Mouse (Mus musculus) heart, embryonic 13.5 days (tissue): Measurements from ENCODE around the gene Nek9. TPM values are rescaled to one million over a fixed set of nuclear protein-coding genes. Genes with fewer than 3 reads are reported as not detected.

ENCODE experiments used
- ATAC-seq: fragments of 200-750 bp; cut with Nextera tagmentation; 2 replicates; pipeline ENCODE4 v1.8.0; 2017; ENCODE audit warnings: moderate TSS enrichment; ENCODE audit not compliant: insufficient number of reproducible peaks, low FRiP score, low TSS enrichment; ENCODE audit errors: extremely low read depth
- H3K27ac ChIP-seq: fragments of 300-500 bp; sonication (generic); replicated peaks from 2 replicates; pipeline ENCODE4 v1.5.1; 2015; ENCODE audit warnings: moderate library complexity, mild to moderate bottlenecking, inconsistent platforms
- H3K27me3 ChIP-seq: fragments of 300-500 bp; sonication (generic); replicated peaks from 2 replicates; pipeline ENCODE4 v1.6.1; 2015; ENCODE audit warnings: mild to moderate bottlenecking, inconsistent platforms
- H3K36me3 ChIP-seq: fragments of 300-500 bp; sonication (generic); 2 replicates; pipeline ENCODE4 v1.6.1; 2015; ENCODE audit warnings: mild to moderate bottlenecking, inconsistent platforms
- H3K4me1 ChIP-seq: fragments of 300-500 bp; sonication (generic); 2 replicates; pipeline ENCODE4 v1.6.1; 2015; ENCODE audit warnings: inconsistent platforms
- H3K4me2 ChIP-seq: fragments of 300-500 bp; sonication (generic); 2 replicates; pipeline ENCODE4 v1.6.1; 2015; ENCODE audit warnings: inconsistent platforms, mild to moderate bottlenecking, moderate library complexity
- H3K4me3 ChIP-seq: fragments of 300-500 bp; sonication (generic); 2 replicates; pipeline ENCODE4 v1.5.1; 2015; ENCODE audit warnings: moderate library complexity, mild to moderate bottlenecking, inconsistent platforms
- H3K9ac ChIP-seq: fragments of 300-500 bp; sonication (generic); 2 replicates; pipeline ENCODE4 v1.6.1; 2015; ENCODE audit warnings: inconsistent platforms, mild to moderate bottlenecking, moderate library complexity
- H3K9me3 ChIP-seq: fragments of 300-500 bp; sonication (generic); 2 replicates; pipeline ENCODE4 v1.6.1; 2016; ENCODE audit warnings: inconsistent platforms
- WGBS: fragments of 180-500 bp; shearing (Covaris S2); methylation state at CpG from one replicate; pipeline ENCODE4 v1.1.7; 2015; ENCODE audit warnings: mixed read lengths; 5-methylcytosine and 5-hydroxymethylcytosine counted together
- polyA plus RNA-seq: library from polyadenylated mRNA; unstranded; fragments of >200 nt; fragmentation: Nextera tagmentation; extraction: Ambion mirVana; gene quantifications from 2 replicates; pipeline ENCODE4 v1.2.1, GENCODE M21; 2015

The Nek9 gene
- polyA plus RNA-seq, 1 experiment from 2014 or later, result 19.2 TPM

DNA sequence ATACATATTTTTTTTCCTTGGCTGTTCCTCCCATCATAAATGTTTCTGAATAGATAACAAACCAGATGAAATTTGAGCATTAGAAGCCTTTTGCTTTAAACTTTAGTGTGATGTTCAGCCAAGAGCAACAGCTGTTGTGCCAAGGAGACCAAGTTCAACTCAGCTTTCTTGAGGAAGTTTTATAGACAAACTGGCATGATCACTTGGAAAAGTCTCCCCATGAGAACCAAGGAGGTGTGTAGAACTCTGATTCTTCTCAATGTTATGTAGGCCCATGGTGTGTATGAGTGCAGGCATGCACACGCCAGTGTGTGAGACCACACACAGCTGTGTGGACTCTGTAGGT lies 40.4 kb downstream of the Nek9 start:
- peaks cover 16% of the 10 kb centered on the region for H3K4me1 ChIP-seq
- H3K27ac ChIP-seq, result no peak overlapping the region
- no peak overlapping the region for H3K4me3 ChIP-seq
- no peak overlapping the region for H3K4me2 ChIP-seq
- peaks cover 12% of the 10 kb centered on the region for H3K9me3 ChIP-seq
- WGBS, result 76% methylated on average over 1 of the region's 1 CpGs
- H3K9ac ChIP-seq, result no peak overlapping the region
- ATAC-seq, result no peak
- H3K36me3 ChIP-seq, result peaks cover 54% of the 10 kb centered on the region
- no peaks in the 10 kb centered on the region for H3K27me3 ChIP-seq

DNA sequence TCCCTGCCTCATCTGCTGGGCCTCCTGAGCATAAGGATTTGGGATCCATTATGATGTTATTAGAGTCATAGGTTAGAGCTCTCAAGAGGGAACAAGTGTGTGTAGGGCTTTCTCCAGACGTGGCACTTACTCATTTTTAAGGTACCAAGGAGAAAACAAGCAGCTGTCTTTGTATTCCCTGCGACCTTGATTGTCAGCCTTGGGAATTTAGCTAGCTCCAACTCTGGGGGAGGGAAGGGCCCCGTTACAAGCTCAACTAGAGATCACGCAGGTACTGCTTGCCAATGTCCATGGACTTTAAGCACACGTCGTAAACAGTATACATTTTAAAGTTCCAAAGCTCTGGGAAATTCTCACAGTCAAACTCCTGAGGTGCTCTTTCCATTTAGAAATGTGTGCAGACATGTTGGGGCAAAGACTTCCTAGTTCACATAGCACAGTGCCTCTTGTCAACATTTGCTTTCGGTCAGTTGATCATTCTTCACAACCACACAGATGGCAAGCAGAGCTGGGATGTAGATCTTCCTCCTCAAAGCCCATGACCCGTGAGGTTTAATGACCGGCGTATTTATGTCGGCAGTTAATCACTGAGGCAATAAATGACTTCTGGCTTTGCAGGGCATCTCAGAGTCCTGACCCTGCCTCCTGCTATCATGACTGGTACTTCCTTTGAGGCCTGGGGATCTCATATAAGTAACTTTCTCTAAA lies 40.9 kb downstream of the Nek9 start:
- no peak for ATAC-seq
- WGBS, result 79% methylated on average over 11 of the region's 11 CpGs
- Histone ChIP-seq H3K4me1 (peaks cover 16% of the 10 kb centered on the region), H3K27ac (0 out of 2 replicates have a peak overlapping the region, but pooled peaks have one; percentile 24), H3K9me3 (peaks cover 18% of the 10 kb centered on the region), H3K9ac (no peak overlapping the region), H3K27me3 (no peaks in the 10 kb centered on the region), H3K4me3 (no peak overlapping the region), H3K4me2 (no peak overlapping the region), H3K36me3 (peaks cover 49% of the 10 kb centered on the region)

DNA sequence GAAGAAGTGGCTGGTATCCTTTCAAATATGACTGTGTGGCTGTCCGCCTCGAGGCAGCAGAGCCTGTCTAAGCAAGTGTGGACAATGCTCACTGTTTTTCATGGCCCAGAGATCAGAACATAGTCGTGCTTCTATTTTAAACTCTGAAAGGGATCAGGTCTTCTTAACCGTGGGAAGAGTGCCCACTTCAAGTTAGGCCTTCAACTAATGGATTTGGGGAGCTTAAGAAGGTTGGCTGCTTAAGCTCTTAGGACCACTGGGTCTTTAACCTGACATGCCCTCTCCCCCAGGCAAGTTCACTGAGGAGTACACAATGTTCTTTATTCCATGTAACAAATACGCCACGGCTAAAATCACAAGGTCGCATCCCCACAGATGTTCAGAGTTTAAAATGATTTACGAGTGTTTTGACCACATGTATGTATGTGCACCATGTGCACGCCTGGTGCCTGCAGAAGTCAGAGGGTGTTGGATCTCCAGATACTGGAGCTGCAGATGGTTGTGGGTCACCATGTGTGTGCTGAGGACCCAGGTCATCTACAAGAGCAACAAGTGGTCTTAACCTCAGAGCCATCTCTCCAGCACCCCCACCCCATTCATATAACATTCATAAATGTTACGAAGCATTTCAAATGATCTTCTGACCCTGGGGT lies 41.7 kb downstream of the Nek9 start:
- Histone ChIP-seq H3K9me3 (peaks cover 20% of the 10 kb centered on the region), H3K4me3 (no peak overlapping the region), H3K27me3 (no peaks in the 10 kb centered on the region), H3K36me3 (peaks cover 42% of the 10 kb centered on the region), H3K27ac (no peak overlapping the region), H3K4me1 (peaks cover 18% of the 10 kb centered on the region), H3K9ac (no peak overlapping the region), H3K4me2 (no peak overlapping the region)
- WGBS, result 73% methylated on average over 10 of the region's 10 CpGs
- no peak for ATAC-seq

DNA sequence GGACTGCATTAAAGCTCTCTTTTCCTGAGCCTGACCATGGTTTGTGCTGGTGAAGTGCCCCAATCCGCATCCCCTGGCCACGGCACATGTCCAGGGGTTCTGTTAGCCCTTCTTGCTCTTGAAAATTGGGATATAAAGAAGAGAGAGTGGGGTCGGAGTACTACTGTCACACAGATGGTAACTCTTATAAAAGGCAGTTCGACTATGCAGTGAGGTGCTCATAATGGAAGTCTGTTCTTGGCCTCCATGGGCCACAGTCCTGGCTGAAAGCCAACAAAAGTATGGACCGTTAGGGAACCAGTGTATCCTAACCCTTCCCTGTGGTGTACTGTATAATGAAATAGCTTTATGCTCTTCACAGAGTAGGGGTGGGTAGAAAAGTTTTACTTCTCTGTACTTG lies 42.2 kb downstream of the Nek9 start:
- Histone ChIP-seq H3K9me3 (peaks cover 20% of the 10 kb centered on the region), H3K27me3 (no peaks in the 10 kb centered on the region), H3K4me2 (no peak overlapping the region), H3K4me1 (peaks cover 23% of the 10 kb centered on the region), H3K9ac (no peak overlapping the region), H3K4me3 (no peak overlapping the region), H3K27ac (no peak overlapping the region), H3K36me3 (peaks cover 37% of the 10 kb centered on the region)
- no peak for ATAC-seq
- WGBS, result 71% methylated on average over 5 of the region's 5 CpGs

DNA sequence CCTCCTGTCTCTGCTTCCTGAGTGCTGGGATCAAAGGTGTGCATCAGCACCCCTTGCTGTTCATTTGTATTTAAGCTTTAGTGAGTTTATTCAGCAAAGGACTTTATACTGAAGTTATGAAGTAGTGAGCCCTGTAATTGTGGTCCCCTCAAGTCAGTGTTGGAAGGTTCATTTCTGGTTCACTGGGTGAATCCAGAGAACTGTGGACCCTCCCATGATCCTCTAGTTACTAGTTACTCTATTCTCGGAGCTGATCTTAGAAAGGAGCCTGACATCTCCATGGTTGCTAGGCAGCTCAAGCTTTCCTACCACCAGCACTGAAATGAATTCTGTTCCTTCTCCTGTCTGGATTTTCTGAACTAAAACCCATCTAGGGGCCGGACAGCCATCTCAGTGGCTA lies 43.7 kb downstream of the Nek9 start:
- Histone ChIP-seq H3K4me3 (no peak overlapping the region), H3K27ac (no peak overlapping the region), H3K9ac (no peak overlapping the region), H3K4me1 (peaks cover 24% of the 10 kb centered on the region), H3K9me3 (peaks cover 20% of the 10 kb centered on the region), H3K4me2 (no peak overlapping the region), H3K36me3 (peaks cover 22% of the 10 kb centered on the region), H3K27me3 (peaks cover 2% of the 10 kb centered on the region; the same call in 1 of the 2 replicates)
- 77% methylated on average over 2 of the region's 2 CpGs for WGBS
- ATAC-seq, result no peak

DNA sequence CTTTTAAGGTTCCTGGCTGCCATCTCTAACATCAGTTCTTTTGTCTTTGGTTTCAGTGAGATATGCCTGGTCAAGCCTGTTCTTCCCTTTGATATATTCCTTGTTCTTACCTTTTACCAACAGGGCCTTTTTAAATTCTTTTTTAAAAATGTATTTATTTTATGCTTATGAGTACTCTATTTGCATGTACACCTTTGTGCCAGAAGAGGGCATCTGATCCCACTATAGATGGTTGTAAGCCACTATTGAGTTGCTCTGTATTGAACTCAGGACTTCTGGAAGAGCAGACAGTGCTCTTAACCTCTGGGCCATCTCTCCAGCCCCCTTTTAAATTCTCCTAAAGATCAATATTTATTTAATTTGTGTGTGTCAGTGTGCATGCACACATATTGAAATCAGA lies 46.3 kb downstream of the Nek9 start:
- no peaks in the 10 kb centered on the region for H3K36me3 ChIP-seq
- no peak overlapping the region for H3K4me2 ChIP-seq
- peaks cover 20% of the 10 kb centered on the region for H3K9me3 ChIP-seq
- H3K4me1 ChIP-seq, result peaks cover 32% of the 10 kb centered on the region
- H3K27me3 ChIP-seq, result peaks cover 18% of the 10 kb centered on the region; the same call in 1 of the 2 replicates
- H3K9ac ChIP-seq, result no peak overlapping the region
- no peak overlapping the region for H3K27ac ChIP-seq
- no peak for ATAC-seq
- no peak overlapping the region for H3K4me3 ChIP-seq

DNA sequence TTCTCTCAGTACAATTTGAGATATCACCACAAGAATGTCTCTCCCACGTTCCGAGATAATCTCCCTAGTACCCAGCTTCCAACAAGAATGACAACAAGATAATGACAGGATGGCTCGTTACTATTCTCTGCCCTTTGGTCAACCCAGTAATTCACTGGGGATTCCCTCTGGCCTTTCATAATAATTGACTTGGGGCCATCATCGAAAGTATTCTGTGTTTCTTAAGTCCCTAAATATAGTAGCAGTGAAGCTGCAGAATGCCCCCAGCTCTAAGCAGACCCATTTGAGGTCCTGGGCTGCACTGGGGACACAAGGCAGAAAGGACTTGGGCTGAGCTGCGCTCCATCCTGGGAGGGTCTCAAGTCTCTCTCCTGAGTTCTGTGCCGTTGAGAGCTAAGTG lies 46.9 kb downstream of the Nek9 start:
- 45% methylated on average over 6 of the region's 6 CpGs for WGBS
- H3K4me3 ChIP-seq, result no peak overlapping the region
- ATAC-seq, result no peak
- no peak overlapping the region for H3K4me2 ChIP-seq
- H3K9ac ChIP-seq, result no peak overlapping the region
- H3K27ac ChIP-seq, result no peak overlapping the region
- no peaks in the 10 kb centered on the region for H3K36me3 ChIP-seq
- H3K9me3 ChIP-seq, result peaks cover 20% of the 10 kb centered on the region
- peaks cover 33% of the 10 kb centered on the region for H3K4me1 ChIP-seq
- H3K27me3 ChIP-seq, result peaks cover 18% of the 10 kb centered on the region; the same call in 1 of the 2 replicates

DNA sequence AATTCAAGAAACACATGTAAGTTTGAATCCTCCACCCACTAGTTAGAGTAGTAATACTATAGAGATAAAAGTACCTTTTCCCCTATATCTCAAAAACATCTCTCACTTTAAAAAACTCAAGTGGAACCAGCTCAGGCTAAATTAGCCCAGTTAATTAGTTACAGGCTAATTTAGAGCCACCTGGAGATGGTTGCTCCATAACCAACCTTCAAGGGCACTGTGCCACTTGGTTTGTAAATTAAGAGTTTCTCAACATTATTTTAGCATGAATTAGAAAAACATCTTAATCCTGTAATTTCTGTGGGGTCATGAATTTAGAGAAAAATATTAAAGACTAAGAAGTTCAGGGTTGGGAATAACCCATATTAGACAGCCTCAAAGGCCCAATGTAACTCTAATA lies 47.6 kb downstream of the Nek9 start:
- Histone ChIP-seq H3K27me3 (peaks cover 18% of the 10 kb centered on the region; the same call in 1 of the 2 replicates), H3K9me3 (peaks cover 20% of the 10 kb centered on the region), H3K9ac (no peak overlapping the region), H3K27ac (no peak overlapping the region), H3K4me3 (no peak overlapping the region), H3K4me1 (peaks cover 27% of the 10 kb centered on the region), H3K4me2 (no peak overlapping the region), H3K36me3 (no peaks in the 10 kb centered on the region)
- ATAC-seq, result no peak

DNA sequence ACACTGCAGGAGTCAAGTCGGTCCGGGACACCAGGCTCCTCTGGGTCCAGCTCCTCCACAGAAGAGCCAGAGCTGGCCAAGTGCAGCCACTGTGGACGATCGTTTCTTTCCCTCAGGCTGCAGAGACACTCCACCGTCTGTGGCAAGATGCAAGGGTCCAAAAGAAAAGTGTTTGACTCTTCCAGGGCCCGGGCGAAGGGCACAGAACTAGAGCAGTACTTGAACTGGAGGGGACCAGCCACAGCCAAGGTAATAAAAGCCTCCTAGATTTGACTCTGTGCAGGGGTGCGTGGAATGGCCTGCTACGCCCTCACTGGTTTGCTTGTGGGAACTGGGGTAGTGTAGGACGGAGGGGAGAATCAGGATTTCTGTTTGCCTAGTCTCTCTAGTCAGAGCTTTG lies 48.5 kb downstream of the Nek9 start:
- no peaks in the 10 kb centered on the region for H3K36me3 ChIP-seq
- no peak for ATAC-seq
- no peak overlapping the region for H3K4me3 ChIP-seq
- no peak overlapping the region for H3K4me2 ChIP-seq
- no peak overlapping the region for H3K9ac ChIP-seq
- H3K27ac ChIP-seq, result no peak overlapping the region
- H3K4me1 ChIP-seq, result peaks cover 27% of the 10 kb centered on the region
- WGBS, result 72% methylated on average over 10 of the region's 10 CpGs
- H3K9me3 ChIP-seq, result peaks cover 20% of the 10 kb centered on the region
- peaks cover 18% of the 10 kb centered on the region; the same call in 1 of the 2 replicates for H3K27me3 ChIP-seq

DNA sequence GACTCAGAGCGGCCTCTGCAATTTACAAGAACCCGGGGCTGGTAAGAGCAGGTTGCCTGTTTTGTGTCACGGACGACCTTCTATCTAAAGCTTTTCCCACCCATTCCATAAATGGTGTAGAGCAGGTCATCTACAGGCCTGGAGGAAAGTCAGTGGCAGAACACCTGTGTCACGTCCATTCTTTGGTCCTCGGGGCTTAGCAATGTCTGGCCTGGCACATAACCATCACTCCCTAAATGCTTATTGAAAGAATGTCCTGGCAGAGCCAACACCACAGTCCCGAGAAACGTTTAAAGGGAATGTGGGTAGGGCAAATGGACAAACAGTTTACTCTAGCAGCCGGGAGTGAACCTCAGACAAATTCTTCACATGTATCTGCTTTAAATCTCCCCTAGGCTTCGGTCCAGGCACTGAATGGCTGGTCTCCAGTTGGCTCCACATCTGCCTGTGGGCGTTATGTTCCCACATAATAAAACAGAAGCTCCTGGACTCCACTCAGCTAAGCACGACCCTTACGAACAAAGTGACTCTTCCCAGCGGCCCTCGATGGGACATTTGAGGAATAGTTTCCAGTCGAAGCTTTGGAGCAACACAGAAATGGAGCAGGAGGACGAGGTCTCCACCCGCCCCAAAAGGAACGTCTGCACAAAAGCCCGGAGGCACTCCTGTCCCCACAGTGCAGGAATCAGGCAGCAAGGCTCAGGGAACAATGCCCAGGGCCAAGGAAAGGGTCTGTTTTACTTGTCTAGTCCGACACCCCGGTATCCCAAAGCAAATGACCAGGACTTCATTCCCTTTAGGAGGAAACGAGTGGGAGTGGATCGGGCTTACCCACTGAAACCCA lies 49.8 kb downstream of the Nek9 start:
- Histone ChIP-seq H3K4me1 (peaks cover 27% of the 10 kb centered on the region), H3K9ac (peak overlapping the region; percentile 82), H3K4me2 (peak overlapping the region; percentile 77), H3K4me3 (peak overlapping the region; percentile 66), H3K27ac (peak overlapping the region; percentile 16), H3K9me3 (peaks cover 13% of the 10 kb centered on the region), H3K27me3 (peaks cover 18% of the 10 kb centered on the region; the same call in 1 of the 2 replicates), H3K36me3 (no peaks in the 10 kb centered on the region)
- WGBS, result 43% methylated on average over 24 of the region's 24 CpGs
- no peak for ATAC-seq

DNA sequence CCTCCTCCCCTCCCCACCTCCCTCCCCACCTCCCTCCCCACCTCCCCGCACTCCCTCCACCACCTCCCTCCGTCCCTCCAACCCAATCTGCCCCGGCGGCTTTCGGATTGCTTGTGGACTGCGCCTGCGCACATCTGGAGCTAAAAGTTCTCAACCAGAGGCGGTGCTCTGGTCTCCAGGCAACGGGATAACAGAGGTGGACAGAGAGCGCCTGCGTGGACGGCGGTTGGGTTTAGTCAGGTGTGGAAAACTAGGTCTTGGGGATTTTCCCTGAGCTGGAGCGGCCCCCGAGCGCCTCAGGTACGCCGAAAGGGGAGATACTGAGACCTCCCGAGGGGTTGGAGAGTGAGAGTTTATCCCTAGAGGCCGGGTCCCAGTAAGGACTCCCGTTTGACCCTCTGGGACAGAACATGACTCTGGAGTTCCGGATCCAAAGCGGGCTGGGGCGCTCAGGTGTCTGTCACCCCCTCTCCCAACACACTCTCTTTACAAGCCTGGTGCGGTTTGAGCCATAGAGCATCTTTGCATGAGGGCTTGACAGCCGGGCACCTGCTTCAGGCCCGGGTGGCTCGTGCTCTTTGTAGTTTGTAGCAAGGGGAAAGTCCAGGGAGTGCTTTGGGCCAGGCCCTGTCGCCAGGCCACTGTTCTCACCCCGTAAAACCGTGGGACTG lies 50.5 kb downstream of the Nek9 start, which contains the start of gene Zc2hc1c:
Zc2hc1c (plus strand) TSS at position 106 of the 671 bp plus-strand sequence.
- peaks cover 27% of the 10 kb centered on the region for H3K4me1 ChIP-seq
- H3K4me2 ChIP-seq, result peak within 1 kb of the TSS; percentile 77
- peak; percentile 80 for ATAC-seq
- H3K27me3 ChIP-seq, result peaks cover 18% of the 10 kb centered on the region; the same call in 1 of the 2 replicates
- WGBS, result 2% methylated on average over 31 of the region's 31 CpGs
- peak within 1 kb of the TSS; percentile 66 for H3K4me3 ChIP-seq
- H3K36me3 ChIP-seq, result no peaks in the 10 kb centered on the region
- peak within 1 kb of the TSS; percentile 45 for H3K27ac ChIP-seq
- H3K9me3 ChIP-seq, result peaks cover 5% of the 10 kb centered on the region
- H3K9ac ChIP-seq, result peak within 1 kb of the TSS; percentile 82
